Mouse (Mus musculus) small intestine, adult 2 months (tissue): ENCODE measurements at regions not wholly inside any gene's neighbourhood (a gene's known extent, or its start where the extent isn't known, plus 50 kb on each side); places are given as distances from the start of the nearest gene placed in this dataset.

Experiments
- H3K27ac ChIP-seq: fragments of 200-500 bp; 2 replicates; pipeline ENCODE4 v1.5.1; 2012; ENCODE audit warnings: low read depth, low read length, control low read depth, inconsistent platforms; ENCODE audit not compliant: insufficient read depth
- H3K27me3 ChIP-seq: fragments of 200-500 bp; 2 replicates; pipeline ENCODE4 v1.6.1; 2012; ENCODE audit warnings: mild to moderate bottlenecking, moderate library complexity, low read length, inconsistent platforms; ENCODE audit not compliant: control insufficient read depth, insufficient read depth
- H3K36me3 ChIP-seq: fragments of 200-500 bp; 2 replicates; pipeline ENCODE4 v1.6.1; 2012; ENCODE audit warnings: mild to moderate bottlenecking, low read length, control low read depth, inconsistent platforms; ENCODE audit not compliant: control insufficient read depth, insufficient read depth
- H3K4me1 ChIP-seq: fragments of 200-500 bp; 2 replicates; pipeline ENCODE4 v1.6.1; 2012; ENCODE audit warnings: low read length, inconsistent platforms, mixed read lengths; ENCODE audit not compliant: control insufficient read depth, insufficient read depth, insufficient read length
- H3K4me3 ChIP-seq: fragments of 200-500 bp; 2 replicates; pipeline ENCODE4 v1.5.1; 2012; ENCODE audit warnings: low read depth, mild to moderate bottlenecking, control low read depth, inconsistent platforms, low read length, moderate library complexity
- CTCF ChIP-seq: fragments of 200-500 bp; IDR thresholded peaks from 2 replicates; pipeline ENCODE4 v1.5.1; 2012; ENCODE audit warnings: low read depth, mild to moderate bottlenecking, control low read depth, inconsistent platforms, low read length, moderate library complexity, mixed read lengths; ENCODE audit not compliant: insufficient replicate concordance, insufficient read length; ENCODE audit errors: extremely low read depth
- POLR2A ChIP-seq: fragments of 200-500 bp; IDR thresholded peaks from 2 replicates; pipeline ENCODE4 v1.6.1; 2012; ENCODE audit warnings: low read depth, mild to moderate bottlenecking, control low read depth, inconsistent platforms, low read length, moderate library complexity
- WGBS: fragments of 180-500 bp; shearing (Covaris S2); methylation state at CpG from one replicate; pipeline ENCODE4 v1.1.7; 2018; 5-methylcytosine and 5-hydroxymethylcytosine counted together

DNA sequence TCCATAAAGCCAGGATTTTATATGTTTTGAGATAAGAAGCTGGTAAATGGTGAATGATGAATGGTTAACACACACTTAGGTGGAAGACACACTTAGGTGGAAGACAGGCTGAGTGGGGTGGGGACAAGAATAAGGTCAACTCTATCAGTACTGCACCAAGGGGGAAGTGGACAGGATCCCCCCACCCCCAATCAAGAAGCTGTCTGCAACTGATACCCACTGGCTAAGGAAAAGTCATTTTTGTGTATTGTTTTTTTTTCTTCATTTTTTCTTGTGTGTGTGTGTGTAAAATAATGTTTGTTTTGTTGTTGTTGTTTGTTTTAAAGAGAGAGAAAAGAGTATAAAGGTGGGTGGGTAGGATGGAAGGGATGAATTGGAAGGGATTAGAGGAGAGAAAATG, 109.4 kb upstream of the Tmem164 start:
- no peak overlapping the region for H3K4me3 ChIP-seq
- no peak overlapping the region for H3K27ac ChIP-seq
- no peaks in the 10 kb centered on the region for H3K27me3 ChIP-seq
- TF ChIP-seq POLR2A = no peak
- no peak for TF ChIP-seq CTCF
- H3K4me1 ChIP-seq = no peaks in the 10 kb centered on the region
- H3K36me3 ChIP-seq = no peaks in the 10 kb centered on the region

DNA sequence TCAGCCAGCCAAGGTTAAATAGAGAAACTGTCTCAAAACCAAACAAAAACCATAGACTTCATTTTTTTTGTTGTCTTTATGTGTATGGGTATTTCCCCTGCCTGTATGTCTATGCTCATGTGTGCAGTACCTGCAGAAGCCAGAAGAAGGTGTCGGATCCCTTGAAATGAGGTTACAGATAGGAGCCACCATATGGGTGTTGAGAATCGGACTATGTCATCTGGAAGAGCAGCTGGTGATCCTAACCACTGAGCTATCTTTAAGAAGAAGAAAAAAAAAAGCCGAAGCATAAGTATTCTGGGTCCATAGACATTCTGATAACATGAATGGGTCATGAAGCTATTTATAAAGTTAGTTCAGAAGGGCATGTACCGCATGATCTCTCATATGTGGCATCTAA, 107.2 kb upstream of the Tmem164 start:
- WGBS = 89% methylated on average over 4 of the region's 4 CpGs
- no peak for TF ChIP-seq POLR2A
- TF ChIP-seq CTCF = no peak
- no peak overlapping the region for H3K27ac ChIP-seq
- no peaks in the 10 kb centered on the region for H3K4me1 ChIP-seq
- no peaks in the 10 kb centered on the region for H3K27me3 ChIP-seq
- H3K36me3 ChIP-seq = no peaks in the 10 kb centered on the region
- no peak overlapping the region for H3K4me3 ChIP-seq

DNA sequence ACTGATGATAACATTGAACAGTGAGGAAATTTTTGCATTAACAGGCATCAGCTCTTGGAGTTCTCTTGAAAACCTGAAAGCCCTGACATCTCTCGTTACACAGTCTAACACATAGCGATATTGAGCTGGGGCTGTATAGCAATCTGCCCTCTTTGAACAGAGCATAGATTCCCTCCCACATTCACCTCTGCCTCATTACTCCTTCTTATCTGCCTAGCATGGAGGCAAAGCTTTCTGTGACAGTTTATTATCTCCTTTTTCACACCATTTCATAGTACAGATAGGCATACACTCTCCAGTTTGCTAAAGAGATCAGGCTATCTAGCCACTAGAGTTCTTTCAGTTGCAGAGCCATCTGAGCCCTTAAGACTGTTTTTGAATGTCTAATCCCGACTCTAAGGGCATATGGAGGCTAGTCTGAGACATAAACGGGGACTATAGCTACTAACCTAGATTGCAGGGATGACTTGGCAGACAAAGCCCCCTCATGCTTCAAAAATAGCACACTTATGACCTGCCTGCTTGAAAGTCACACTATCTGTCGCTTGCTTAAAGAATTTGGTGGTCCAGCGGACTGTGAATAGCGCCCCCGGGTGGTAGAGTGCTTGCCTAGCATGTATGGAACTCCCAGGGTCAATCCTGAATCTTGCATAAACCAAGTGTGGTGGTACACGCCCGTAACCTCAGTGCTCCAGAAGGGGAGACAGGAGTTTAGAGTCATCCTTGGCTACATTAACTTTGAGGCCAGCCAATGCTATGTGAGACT, 106.1 kb upstream of the Tmem164 start:
- no peak overlapping the region for H3K27ac ChIP-seq
- TF ChIP-seq CTCF (no peak), POLR2A (no peak)
- WGBS = 65% methylated on average over 10 of the region's 10 CpGs
- no peaks in the 10 kb centered on the region for H3K36me3 ChIP-seq
- H3K4me3 ChIP-seq = no peak overlapping the region
- H3K4me1 ChIP-seq = no peaks in the 10 kb centered on the region
- H3K27me3 ChIP-seq = no peaks in the 10 kb centered on the region

DNA sequence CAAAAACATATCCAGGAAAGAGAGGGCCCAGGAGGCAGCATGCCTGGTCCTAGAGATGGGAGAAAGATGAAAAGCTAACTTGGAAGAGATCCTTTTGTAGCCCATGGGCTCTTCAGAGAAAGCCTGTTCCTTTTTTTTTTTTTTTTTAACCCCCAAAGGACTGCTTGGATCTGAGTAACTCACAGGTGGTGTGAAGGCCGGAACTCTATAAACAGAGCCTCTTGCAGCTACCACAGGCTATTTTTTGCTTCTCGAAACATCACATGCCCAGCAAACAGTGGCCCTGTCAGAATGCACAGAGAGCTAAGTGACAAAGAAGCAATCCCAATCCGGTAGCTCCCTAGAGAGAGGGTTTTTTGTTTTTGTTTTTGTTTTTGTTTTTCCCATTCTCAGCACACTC, 105.1 kb upstream of the Tmem164 start:
- WGBS = 75% methylated on average over 3 of the region's 3 CpGs
- no peaks in the 10 kb centered on the region for H3K4me1 ChIP-seq
- H3K27me3 ChIP-seq = no peaks in the 10 kb centered on the region
- no peaks in the 10 kb centered on the region for H3K36me3 ChIP-seq
- TF ChIP-seq CTCF = no peak
- no peak for TF ChIP-seq POLR2A
- H3K4me3 ChIP-seq = no peak overlapping the region
- H3K27ac ChIP-seq = no peak overlapping the region

DNA sequence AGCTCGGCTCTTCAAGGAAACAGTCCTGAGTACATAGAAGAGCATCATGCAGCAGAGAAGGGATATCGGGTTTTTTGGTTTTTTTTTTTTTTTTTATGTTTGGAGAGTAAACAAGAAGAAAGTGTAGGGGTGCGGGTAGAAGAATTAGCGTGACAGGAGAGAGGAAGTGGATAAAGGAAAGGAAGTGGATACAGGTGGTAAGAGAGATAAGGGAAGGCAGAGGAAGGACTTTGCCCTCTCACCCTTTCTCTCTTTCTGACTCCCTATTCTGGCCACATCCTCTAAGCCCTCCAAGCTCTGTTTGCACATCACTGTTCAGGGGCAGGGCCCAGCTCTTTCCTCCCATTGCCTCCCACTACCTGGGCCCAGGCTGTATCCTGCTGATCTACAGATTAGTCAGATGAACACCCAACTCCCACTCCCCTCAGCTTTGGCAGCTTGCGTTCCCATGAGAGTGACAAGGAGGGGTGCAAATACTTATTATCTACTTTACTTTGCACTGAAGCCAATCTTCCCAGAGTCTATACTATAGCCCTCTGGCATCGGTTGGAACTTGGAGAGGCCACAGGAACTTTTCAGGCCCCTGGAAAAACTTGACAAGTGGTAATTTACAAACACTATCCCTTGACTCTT, 103.6 kb upstream of the Tmem164 start:
- no peak overlapping the region for H3K27ac ChIP-seq
- H3K27me3 ChIP-seq = no peaks in the 10 kb centered on the region
- WGBS = 31% methylated on average over 6 of the region's 6 CpGs
- no peaks in the 10 kb centered on the region for H3K4me1 ChIP-seq
- H3K4me3 ChIP-seq = no peak overlapping the region
- no peaks in the 10 kb centered on the region for H3K36me3 ChIP-seq
- TF ChIP-seq POLR2A (no peak), CTCF (no peak)

DNA sequence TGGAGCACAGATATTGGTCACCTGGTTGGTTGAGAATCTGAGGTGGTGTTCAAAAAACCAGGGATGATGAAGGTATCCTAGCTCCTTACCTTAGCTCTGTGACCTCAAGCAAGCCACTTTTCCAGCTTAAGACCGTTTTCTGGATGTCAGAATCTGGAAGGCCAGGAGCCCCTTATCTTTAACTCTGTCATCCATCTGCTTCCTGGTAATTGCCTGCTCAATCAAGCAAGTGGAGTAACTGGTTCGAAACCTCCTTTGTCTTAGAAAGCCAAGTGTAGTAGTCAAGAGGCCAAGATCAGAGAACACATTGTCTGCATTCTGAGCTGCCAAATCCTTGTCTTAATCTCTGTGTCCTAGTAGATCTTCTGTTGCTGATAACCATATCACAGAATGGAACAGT, 95.9 kb upstream of the Tmem164 start:
- no peaks in the 10 kb centered on the region for H3K4me1 ChIP-seq
- no peak for TF ChIP-seq POLR2A
- TF ChIP-seq CTCF = no peak
- WGBS = 52% methylated on average over 2 of the region's 2 CpGs
- no peaks in the 10 kb centered on the region for H3K36me3 ChIP-seq
- no peak overlapping the region for H3K4me3 ChIP-seq
- no peaks in the 10 kb centered on the region for H3K27me3 ChIP-seq
- no peak overlapping the region for H3K27ac ChIP-seq

DNA sequence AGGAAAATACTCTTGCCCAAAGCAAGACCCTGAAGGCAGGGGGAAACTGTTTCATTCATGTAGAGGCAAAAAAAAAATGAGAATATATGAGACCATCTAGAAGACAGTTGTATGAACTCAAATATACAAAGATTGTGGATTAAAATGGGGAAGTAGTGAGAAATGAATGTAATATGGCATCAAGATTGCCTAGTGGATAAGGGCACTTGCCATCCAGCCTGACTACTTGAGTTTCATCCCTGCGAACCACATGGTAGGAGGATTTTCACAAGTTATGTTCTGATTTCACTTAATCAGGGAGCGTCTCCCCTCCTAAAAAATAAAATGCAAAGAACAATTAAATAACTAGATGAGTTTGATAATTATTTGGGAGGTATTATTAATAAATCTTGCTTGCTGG, 81.8 kb upstream of the Tmem164 start:
- no peak for TF ChIP-seq POLR2A
- no peak for TF ChIP-seq CTCF
- H3K36me3 ChIP-seq = no peaks in the 10 kb centered on the region
- no peaks in the 10 kb centered on the region for H3K4me1 ChIP-seq
- H3K27me3 ChIP-seq = no peaks in the 10 kb centered on the region
- WGBS = 98% methylated on average over 2 of the region's 2 CpGs
- H3K4me3 ChIP-seq = no peak overlapping the region
- no peak overlapping the region for H3K27ac ChIP-seq
